Comparison of ENCODE assay signal across 9 mouse cellular contexts in the genomic region with DNA sequence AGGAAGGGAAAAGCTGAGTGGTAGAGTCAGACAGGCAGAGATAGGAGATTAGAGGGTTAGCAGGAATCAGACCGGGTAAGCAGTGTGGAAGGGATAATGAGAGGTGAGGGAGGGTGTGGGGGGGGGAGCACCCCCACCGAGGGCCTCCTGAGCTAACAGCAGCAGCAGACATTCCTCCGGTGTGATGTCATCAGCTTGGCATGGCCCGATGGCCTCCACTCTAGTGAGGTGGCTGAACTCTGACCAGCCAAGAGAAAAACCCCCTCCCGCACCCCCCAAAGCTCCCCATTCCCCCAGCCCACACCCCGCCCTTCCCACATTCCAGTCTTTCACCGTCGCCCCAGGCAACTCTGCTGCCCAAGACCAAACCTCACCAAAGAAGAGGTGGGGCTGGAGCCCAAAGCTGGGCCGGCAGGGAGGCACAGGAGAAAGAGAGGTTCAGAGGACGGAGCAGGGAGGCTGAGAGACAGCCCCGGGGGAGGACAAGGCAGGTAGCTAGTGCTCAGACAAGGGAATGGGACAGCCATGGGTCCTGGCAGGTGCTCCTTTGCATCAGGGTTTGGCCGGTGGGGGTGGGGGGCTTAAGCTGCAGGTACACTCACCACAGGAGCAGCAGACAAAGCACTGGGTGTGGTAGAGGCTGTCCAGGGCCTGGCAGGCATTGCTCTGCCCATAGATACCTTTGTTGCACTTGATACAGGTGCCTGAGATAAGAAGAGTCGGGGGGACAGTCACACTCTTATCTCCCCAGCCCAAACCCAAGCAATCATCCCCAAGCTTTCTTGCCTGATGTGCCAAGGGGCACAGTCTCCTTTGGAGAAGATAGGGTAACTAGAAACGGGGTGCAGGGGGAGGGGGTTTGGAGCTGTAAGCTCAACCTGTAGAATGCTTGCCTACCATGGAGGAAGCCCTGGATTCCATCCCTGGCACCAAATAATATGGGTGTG. TPM values are rescaled to one million over a fixed set of nuclear protein-coding genes. Genes with fewer than 3 reads are reported as not detected.
DNase-seq lines count a peak whose midpoint lies in the region; ATAC-seq and TF ChIP-seq lines count a peak whose summit lies in the region.
"Had no signal": no experiment of that assay in that cellular context is flagged by ENCODE, and none has a peak within 500 bp of the region (broad histone marks: within the 10 kb centered on the region; RNA-seq: fewer than 3 reads in every experiment).

No protein-coding gene starts in this region.

- peaks cover 54% of the 10 kb centered on the region for H3K79me2 ChIP-seq in myocyte (ENCODE audit: control insufficient read depth, insufficient read depth)

- TF ChIP-seq CTCF in ES-Bruce4 (IDR thresholded peaks at IDR 0.05; ENCODE audit: low read depth, low read length) = no peak

- 0 out of 2 replicates have a peak, but pooled peaks have one; percentile 16 for ATAC-seq in limb, embryonic 14.5 days (ENCODE audit: low FRiP score, low read depth)

- no peaks in the 10 kb centered on the region for H3K9me3 ChIP-seq in ES-Bruce4 (replicated peaks; ENCODE audit: control insufficient read depth, insufficient read depth, low read length, poor library complexity, severe bottlenecking)
- H3K9me3 ChIP-seq in hindbrain, embryonic 10.5 days = no peaks in the 10 kb centered on the region
- H3K9me3 ChIP-seq in limb, embryonic 14.5 days (ENCODE audit: control insufficient read depth, low read length) = no peaks in the 10 kb centered on the region

- peak overlapping the region; percentile 72 for H3K4me2 ChIP-seq in limb, embryonic 14.5 days (replicated peaks; ENCODE audit: low read depth, low read length, severe bottlenecking)
- peak overlapping the region; percentile 99 for H3K4me2 ChIP-seq in myocyte (ENCODE audit: low read depth)

- TF ChIP-seq POLR2A in ES-Bruce4 (IDR thresholded peaks at IDR 0.05; ENCODE audit: insufficient read depth, low read length) (no peak), myocyte (IDR thresholded peaks at IDR 0.05; ENCODE audit: insufficient read length, low read depth) (peak; percentile 41)
- no peak for TF ChIP-seq POLR2A in limb, embryonic 14.5 days (IDR thresholded peaks at IDR 0.05; ENCODE audit: borderline replicate concordance, extremely low read depth, insufficient read depth, insufficient read length)

- H3K27me3 ChIP-seq in ES-Bruce4 (ENCODE audit: control insufficient read depth, insufficient read depth, low read length, poor library complexity, severe bottlenecking) (no peaks in the 10 kb centered on the region), myocyte (ENCODE audit: control insufficient read depth, insufficient read depth, insufficient read length) (no peaks in the 10 kb centered on the region)
- no peaks in the 10 kb centered on the region for H3K27me3 ChIP-seq in hindbrain, embryonic 10.5 days (ENCODE audit: insufficient read depth, poor library complexity, severe bottlenecking)
- no peaks in the 10 kb centered on the region for H3K27me3 ChIP-seq in limb, embryonic 14.5 days (ENCODE audit: control insufficient read depth, insufficient read depth, low read length)

- H3K4me3 ChIP-seq in ES-Bruce4 (ENCODE audit: low read depth, low read length) (peak overlapping the region; percentile 86), myocyte (peak overlapping the region; percentile 97)
- H3K4me3 ChIP-seq in hindbrain, embryonic 10.5 days = peak overlapping the region; percentile 95
- H3K4me3 ChIP-seq in limb, embryonic 14.5 days (replicated peaks; ENCODE audit: low read length) = peak overlapping the region; percentile 96

- H3ac ChIP-seq in myocyte (ENCODE audit: control insufficient read depth, insufficient read length) = peak overlapping the region; percentile 95

- peak; percentile 87 for DNase-seq in embryo, embryonic 10 days (ENCODE audit: low spot score)
- peak; percentile 89 for DNase-seq in hindbrain, embryonic 10.5 days (ENCODE audit: low spot score)
- peak; percentile 74 for DNase-seq in limb, embryonic 14.5 days (ENCODE audit: low spot score)
- DNase-seq in cerebellum, adult 9-10 months = no peak
- no peak for DNase-seq in natural killer cell, adult 2 months (ENCODE audit: low spot score in 2 of 2)
- no peak for DNase-seq in frontal cortex, adult 2 months (ENCODE audit: extremely low spot score in 1 of 2, low spot score in 1 of 2)

- peak; percentile 87 for TF ChIP-seq EP300 in ES-Bruce4 (IDR thresholded peaks at IDR 0.05; ENCODE audit: insufficient read depth, low read depth, low read length)

- H3K36me3 ChIP-seq in ES-Bruce4 (ENCODE audit: control insufficient read depth, insufficient read depth, low read length, poor library complexity, severe bottlenecking) (peaks cover 54% of the 10 kb centered on the region), myocyte (ENCODE audit: control insufficient read depth, insufficient read depth) (peaks cover 12% of the 10 kb centered on the region)
- H3K36me3 ChIP-seq in hindbrain, embryonic 10.5 days = peaks cover 64% of the 10 kb centered on the region
- peaks cover 54% of the 10 kb centered on the region for H3K36me3 ChIP-seq in limb, embryonic 14.5 days (ENCODE audit: control insufficient read depth, insufficient read depth, low read length)

- WGBS in hindbrain, embryonic 10.5 days = 3% methylated on average over 14 of the region's 14 CpGs
- WGBS in limb, embryonic 14.5 days = 15% methylated on average over 14 of the region's 14 CpGs

- peaks cover 9% of the 10 kb centered on the region for H3K4me1 ChIP-seq in ES-Bruce4 (ENCODE audit: control insufficient read depth, insufficient read depth, low read length)
- peaks cover 83% of the 10 kb centered on the region for H3K4me1 ChIP-seq in hindbrain, embryonic 10.5 days (replicated peaks)
- H3K4me1 ChIP-seq in limb, embryonic 14.5 days (ENCODE audit: control insufficient read depth, insufficient read depth, low read length) = peaks cover 26% of the 10 kb centered on the region

- peak overlapping the region; percentile 96 for H3K9ac ChIP-seq in ES-Bruce4 (ENCODE audit: low read depth, poor library complexity, severe bottlenecking)
- H3K9ac ChIP-seq in limb, embryonic 14.5 days (ENCODE audit: low read depth, low read length, severe bottlenecking) = peak overlapping the region; percentile 21

- peak overlapping the region; percentile 95 for H3K27ac ChIP-seq in ES-Bruce4 (ENCODE audit: insufficient read depth, low read length)
- peak overlapping the region; percentile 96 for H3K27ac ChIP-seq in hindbrain, embryonic 10.5 days
- H3K27ac ChIP-seq in limb, embryonic 14.5 days (replicated peaks; ENCODE audit: low read depth, low read length) = peak overlapping the region; percentile 68

TF ChIP-seq in myocyte, 11 proteins besides CTCF, POLR2A, EP300 and RAD21 (continues in another document):
- TF ChIP-seq MAX (IDR thresholded peaks at IDR 0.05; ENCODE audit: low read depth) = no peak
- TF ChIP-seq POLR2AphosphoS2 (IDR thresholded peaks at IDR 0.05; ENCODE audit: insufficient read length, low read depth) = peak; percentile 43
- TF ChIP-seq USF1 (IDR thresholded peaks at IDR 0.05; ENCODE audit: low read depth) = no peak
- TF ChIP-seq REST (IDR thresholded peaks at IDR 0.05; ENCODE audit: insufficient read depth, insufficient read length) = no peak
- TF ChIP-seq MYOD1 (IDR thresholded peaks at IDR 0.05; ENCODE audit: control insufficient read depth in 1 of 3, insufficient read length in 2 of 3, low read depth in 2 of 3) = peak in 1 of 3 experiments; percentile 53
- TF ChIP-seq E2F4 (IDR thresholded peaks at IDR 0.05; ENCODE audit: insufficient read depth) = no peak
- TF ChIP-seq CEBPB (IDR thresholded peaks at IDR 0.05; ENCODE audit: insufficient read depth, poor library complexity, severe bottlenecking) = no peak
- no peak for TF ChIP-seq SRF (IDR thresholded peaks at IDR 0.05; ENCODE audit: control insufficient read depth, insufficient read length, low read depth)
- TF ChIP-seq TCF3 (IDR thresholded peaks at IDR 0.05; ENCODE audit: insufficient read length, low read depth) = no peak

RNA-seq across cellular contexts. Expression of gene Ajuba, which starts 4.3 kb away (rescaled TPM):
- polyA plus RNA-seq in ES-Bruce4 (2011; ENCODE audit: insufficient read depth, insufficient read length, low read depth, missing spikeins) (112 TPM in 2 replicates), myocyte (2012; fragmentation: generic; extraction: Trizol) (30.8 TPM)
- 66.2 and 81.3 TPM in 2 replicates for polyA plus RNA-seq in hindbrain, embryonic 10.5 days (2016; fragmentation: Nextera tagmentation; extraction: Ambion mirVana)
- polyA plus RNA-seq in limb, embryonic 14.5 days (2012; rRNA removed) = 61.4 and 66.1 TPM in 2 replicates
- polyA plus RNA-seq in limb, embryonic 14.5 days (2014; fragmentation: Nextera tagmentation; extraction: Ambion mirVana) = 18.1 and 24.2 TPM in 2 replicates
- 2.3 and 2.8 TPM in 2 replicates for polyA plus RNA-seq in frontal cortex, adult 2 months (2012; rRNA removed)

RNA-seq across cellular contexts. Expression of gene Haus4, which starts 18.6 kb away (rescaled TPM):
- 68.6 and 72.3 TPM in 2 replicates for polyA plus RNA-seq in ES-Bruce4 (2011; ENCODE audit: insufficient read depth, insufficient read length, low read depth, missing spikeins)
- polyA plus RNA-seq in hindbrain, embryonic 10.5 days (2016; fragmentation: Nextera tagmentation; extraction: Ambion mirVana) = 47.5 and 55.0 TPM in 2 replicates
- 33.8 and 39.4 TPM in 2 replicates for polyA plus RNA-seq in limb, embryonic 14.5 days (2012; rRNA removed)
- polyA plus RNA-seq in limb, embryonic 14.5 days (2014; fragmentation: Nextera tagmentation; extraction: Ambion mirVana) = 45.1 and 46.8 TPM in 2 replicates
- 23.5 TPM for polyA plus RNA-seq in myocyte (2012; fragmentation: generic; extraction: Trizol)
- polyA plus RNA-seq in frontal cortex, adult 2 months (2012; rRNA removed) = 7.2 and 8.2 TPM in 2 replicates

RNA-seq across cellular contexts. Expression of gene 4931414P19Rik, which starts 32.7 kb away (rescaled TPM):
- 8.4 and 9.2 TPM in 2 replicates for polyA plus RNA-seq in ES-Bruce4 (2011; ENCODE audit: insufficient read depth, insufficient read length, low read depth, missing spikeins)
- polyA plus RNA-seq in hindbrain, embryonic 10.5 days (2016; fragmentation: Nextera tagmentation; extraction: Ambion mirVana) = 8.3 and 9.5 TPM in 2 replicates
- polyA plus RNA-seq in limb, embryonic 14.5 days (2012; rRNA removed) = 13.5 and 14.0 TPM in 2 replicates
- 4.4 and 7.3 TPM in 2 replicates for polyA plus RNA-seq in limb, embryonic 14.5 days (2014; fragmentation: Nextera tagmentation; extraction: Ambion mirVana)
- polyA plus RNA-seq in myocyte (2012; fragmentation: generic; extraction: Trizol) = 7.3 TPM
- polyA plus RNA-seq in frontal cortex, adult 2 months (2012; rRNA removed) = 5.8 and 7.6 TPM in 2 replicates

RNA-seq across cellular contexts. Expression of gene Psmb5, which starts 44.8 kb away (rescaled TPM):
- polyA plus RNA-seq in ES-Bruce4 (2011; ENCODE audit: insufficient read depth, insufficient read length, low read depth, missing spikeins) (206 and 225 TPM in 2 replicates), myocyte (2012; fragmentation: generic; extraction: Trizol) (416 TPM)
- polyA plus RNA-seq in hindbrain, embryonic 10.5 days (2016; fragmentation: Nextera tagmentation; extraction: Ambion mirVana) = 500 and 517 TPM in 2 replicates
- polyA plus RNA-seq in limb, embryonic 14.5 days (2012; rRNA removed) = 196 and 235 TPM in 2 replicates
- polyA plus RNA-seq in limb, embryonic 14.5 days (2014; fragmentation: Nextera tagmentation; extraction: Ambion mirVana) = 357 and 375 TPM in 2 replicates
- 177 and 178 TPM in 2 replicates for polyA plus RNA-seq in frontal cortex, adult 2 months (2012; rRNA removed)

RNA-seq across cellular contexts. Expression of gene Psmb11, which starts 48.2 kb away (rescaled TPM):
- polyA plus RNA-seq in ES-Bruce4 (2011; ENCODE audit: insufficient read depth, insufficient read length, low read depth, missing spikeins) (0.21 and 0.64 TPM in 2 replicates), myocyte (2012; fragmentation: generic; extraction: Trizol) (not detected)
- 0.04 and 0.16 TPM in 2 replicates for polyA plus RNA-seq in hindbrain, embryonic 10.5 days (2016; fragmentation: Nextera tagmentation; extraction: Ambion mirVana)
- polyA plus RNA-seq in limb, embryonic 14.5 days (2012; rRNA removed) = 0.01 and 0.09 TPM in 2 replicates
- not detected in 2 replicates for polyA plus RNA-seq in limb, embryonic 14.5 days (2014; fragmentation: Nextera tagmentation; extraction: Ambion mirVana)
- polyA plus RNA-seq in frontal cortex, adult 2 months (2012; rRNA removed) = 0.46 and 0.54 TPM in 2 replicates
- polyA plus RNA-seq: spleen, adult 2 months had no signal

Comparison
In these comparisons a context has a peak if more than half of its experiments do, and no peak if none do; other contexts are left out.
1. DNase-seq: peak in embryo, embryonic 10 days (single experiment), hindbrain, embryonic 10.5 days (single experiment) and limb, embryonic 14.5 days (single experiment); none in cerebellum, adult 9-10 months (single experiment), natural killer cell, adult 2 months (0 of 2) and frontal cortex, adult 2 months (0 of 2).
2. Peak in every context shown above with its lines, with median percentiles within 50 percentile points of each other: H3K27ac ChIP-seq and H3K4me3 ChIP-seq.